Mouse (Mus musculus): ENCODE data around the gene Tldc1. TPM values are rescaled to one million over a fixed set of nuclear protein-coding genes. Genes with fewer than 3 reads are reported as not detected.

Tldc1 gene
- polyA plus RNA-seq, 1 experiment from 2014 or later, result 6.8 TPM

GRCm38 (mm10) chr8:119791804-119792704 is 13.8 kb upstream of the Tldc1 start:
- H3K9ac ChIP-seq (ENCODE audit: low read length), result peak overlapping the region; percentile 31; the same call in 1 of the 2 replicates
- peaks cover 25% of the 10 kb centered on the region for H3K4me1 ChIP-seq (ENCODE audit: control insufficient read depth, insufficient read depth, low read length)
- H3K36me3 ChIP-seq (ENCODE audit: control insufficient read depth, insufficient read depth, low read length), result no peaks in the 10 kb centered on the region
- no peaks in the 10 kb centered on the region for H3K9me3 ChIP-seq (ENCODE audit: control insufficient read depth, low read length)
- H3K4me2 ChIP-seq, result no peak overlapping the region
- H3K27me3 ChIP-seq (ENCODE audit: control insufficient read depth, insufficient read depth, low read length), result no peaks in the 10 kb centered on the region
- no peak overlapping the region for H3K4me3 ChIP-seq (ENCODE audit: low read depth, low read length)
- ATAC-seq (ENCODE audit: low FRiP score), result peak; percentile 81
- 7% methylated on average over 16 of the region's 16 CpGs for WGBS
- DNase-seq (ENCODE audit: low spot score, missing footprints), result peak; percentile 97
- peak overlapping the region; percentile 84 for H3K27ac ChIP-seq (ENCODE audit: low read depth, low read length)

GRCm38 (mm10) chr8:119789581-119789980 is 11.4 kb upstream of the Tldc1 start:
- H3K9ac ChIP-seq (ENCODE audit: low read length), result no peak overlapping the region
- DNase-seq (ENCODE audit: low spot score, missing footprints), result no peak
- WGBS, result 83% methylated on average over 7 of the region's 7 CpGs
- H3K4me1 ChIP-seq (ENCODE audit: control insufficient read depth, insufficient read depth, low read length), result peaks cover 34% of the 10 kb centered on the region
- no peaks in the 10 kb centered on the region for H3K27me3 ChIP-seq (ENCODE audit: control insufficient read depth, insufficient read depth, low read length)
- no peaks in the 10 kb centered on the region for H3K9me3 ChIP-seq (ENCODE audit: control insufficient read depth, low read length)
- no peaks in the 10 kb centered on the region for H3K36me3 ChIP-seq (ENCODE audit: control insufficient read depth, insufficient read depth, low read length)
- no peak overlapping the region for H3K4me2 ChIP-seq
- no peak overlapping the region for H3K4me3 ChIP-seq (ENCODE audit: low read depth, low read length)
- ATAC-seq (ENCODE audit: low FRiP score), result no peak
- no peak overlapping the region for H3K27ac ChIP-seq (ENCODE audit: low read depth, low read length)

GRCm38 (mm10) chr8:119788607-119789381 is 10.6 kb upstream of the Tldc1 start:
- Histone ChIP-seq H3K4me1 (ENCODE audit: control insufficient read depth, insufficient read depth, low read length) (peaks cover 36% of the 10 kb centered on the region), H3K9me3 (ENCODE audit: control insufficient read depth, low read length) (no peaks in the 10 kb centered on the region), H3K36me3 (ENCODE audit: control insufficient read depth, insufficient read depth, low read length) (no peaks in the 10 kb centered on the region), H3K4me3 (ENCODE audit: low read depth, low read length) (no peak overlapping the region), H3K9ac (ENCODE audit: low read length) (no peak overlapping the region), H3K27me3 (ENCODE audit: control insufficient read depth, insufficient read depth, low read length) (no peaks in the 10 kb centered on the region), H3K4me2 (no peak overlapping the region), H3K27ac (ENCODE audit: low read depth, low read length) (no peak overlapping the region)
- ATAC-seq (ENCODE audit: low FRiP score) (no peak), DNase-seq (ENCODE audit: low spot score, missing footprints) (no peak)
- 71% methylated on average over 9 of the region's 9 CpGs for WGBS

- Histone ChIP-seq H3K27me3 (ENCODE audit: control insufficient read depth, insufficient read depth, low read length) (no peaks in the 10 kb centered on the region), H3K4me3 (ENCODE audit: low read depth, low read length) (no peak overlapping the region), H3K36me3 (ENCODE audit: control insufficient read depth, insufficient read depth, low read length) (no peaks in the 10 kb centered on the region), H3K4me2 (no peak overlapping the region), H3K9me3 (ENCODE audit: control insufficient read depth, low read length) (no peaks in the 10 kb centered on the region), H3K9ac (ENCODE audit: low read length) (no peak overlapping the region), H3K4me1 (ENCODE audit: control insufficient read depth, insufficient read depth, low read length) (peaks cover 34% of the 10 kb centered on the region), H3K27ac (ENCODE audit: low read depth, low read length) (no peak overlapping the region; the same call in 1 of the 2 replicates)
- WGBS, result 58% methylated on average over 4 of the region's 4 CpGs
- ATAC-seq (ENCODE audit: low FRiP score) (no peak), DNase-seq (ENCODE audit: low spot score, missing footprints) (no peak)
Measured at GRCm38 (mm10) chr8:119787341-119787740, 9.1 kb upstream of the Tldc1 start.

- no peak overlapping the region for H3K9ac ChIP-seq (ENCODE audit: low read length)
- H3K4me2 ChIP-seq, result no peak overlapping the region
- no peak for ATAC-seq (ENCODE audit: low FRiP score)
- H3K27me3 ChIP-seq (ENCODE audit: control insufficient read depth, insufficient read depth, low read length), result no peaks in the 10 kb centered on the region
- DNase-seq (ENCODE audit: low spot score, missing footprints), result no peak
- no peaks in the 10 kb centered on the region for H3K9me3 ChIP-seq (ENCODE audit: control insufficient read depth, low read length)
- 79% methylated on average over 3 of the region's 3 CpGs for WGBS
- no peak overlapping the region for H3K4me3 ChIP-seq (ENCODE audit: low read depth, low read length)
- H3K27ac ChIP-seq (ENCODE audit: low read depth, low read length), result no peak overlapping the region
- no peaks in the 10 kb centered on the region for H3K36me3 ChIP-seq (ENCODE audit: control insufficient read depth, insufficient read depth, low read length)
- peaks cover 29% of the 10 kb centered on the region for H3K4me1 ChIP-seq (ENCODE audit: control insufficient read depth, insufficient read depth, low read length)
Measured at GRCm38 (mm10) chr8:119786871-119787270, 8.7 kb upstream of the Tldc1 start.

- no peak overlapping the region for H3K4me3 ChIP-seq (ENCODE audit: low read depth, low read length)
- no peaks in the 10 kb centered on the region for H3K9me3 ChIP-seq (ENCODE audit: control insufficient read depth, low read length)
- H3K4me1 ChIP-seq (ENCODE audit: control insufficient read depth, insufficient read depth, low read length), result peaks cover 20% of the 10 kb centered on the region
- H3K27me3 ChIP-seq (ENCODE audit: control insufficient read depth, insufficient read depth, low read length), result no peaks in the 10 kb centered on the region
- no peak overlapping the region for H3K9ac ChIP-seq (ENCODE audit: low read length)
- DNase-seq (ENCODE audit: low spot score, missing footprints) (no peak), ATAC-seq (ENCODE audit: low FRiP score) (peak; percentile 56; the same call in 1 of the 2 replicates)
- no peak overlapping the region; the same call in 1 of the 2 replicates for H3K27ac ChIP-seq (ENCODE audit: low read depth, low read length)
- H3K36me3 ChIP-seq (ENCODE audit: control insufficient read depth, insufficient read depth, low read length), result no peaks in the 10 kb centered on the region
- H3K4me2 ChIP-seq, result no peak overlapping the region
- WGBS, result 56% methylated on average over 18 of the region's 18 CpGs
Measured at GRCm38 (mm10) chr8:119785764-119786405, 7.7 kb upstream of the Tldc1 start.

- peaks cover 13% of the 10 kb centered on the region; the same call in 1 of the 2 replicates for H3K4me1 ChIP-seq (ENCODE audit: control insufficient read depth, insufficient read depth, low read length)
- H3K4me2 ChIP-seq, result no peak overlapping the region
- H3K4me3 ChIP-seq (ENCODE audit: low read depth, low read length), result no peak overlapping the region
- DNase-seq (ENCODE audit: low spot score, missing footprints) (no peak), ATAC-seq (ENCODE audit: low FRiP score) (no peak)
- H3K27ac ChIP-seq (ENCODE audit: low read depth, low read length), result no peak overlapping the region
- H3K9me3 ChIP-seq (ENCODE audit: control insufficient read depth, low read length), result no peaks in the 10 kb centered on the region
- H3K27me3 ChIP-seq (ENCODE audit: control insufficient read depth, insufficient read depth, low read length), result no peaks in the 10 kb centered on the region
- no peaks in the 10 kb centered on the region for H3K36me3 ChIP-seq (ENCODE audit: control insufficient read depth, insufficient read depth, low read length)
- H3K9ac ChIP-seq (ENCODE audit: low read length), result no peak overlapping the region
- 56% methylated on average over 7 of the region's 7 CpGs for WGBS
Measured at GRCm38 (mm10) chr8:119784676-119785075, 6.5 kb upstream of the Tldc1 start.

- H3K27ac ChIP-seq (ENCODE audit: low read depth, low read length), result no peak overlapping the region
- 42% methylated on average over 9 of the region's 9 CpGs for WGBS
- peak overlapping the region; percentile 12; the same call in 1 of the 2 replicates for H3K9ac ChIP-seq (ENCODE audit: low read length)
Measured at GRCm38 (mm10) chr8:119784141-119784574, 5.9 kb upstream of the Tldc1 start.

More at GRCm38 (mm10) chr8:119784141-119784574, 5.9 kb upstream of the Tldc1 start:
- Histone ChIP-seq H3K4me2 (no peak overlapping the region), H3K9me3 (ENCODE audit: control insufficient read depth, low read length) (no peaks in the 10 kb centered on the region), H3K4me3 (ENCODE audit: low read depth, low read length) (no peak overlapping the region), H3K27me3 (ENCODE audit: control insufficient read depth, insufficient read depth, low read length) (no peaks in the 10 kb centered on the region), H3K36me3 (ENCODE audit: control insufficient read depth, insufficient read depth, low read length) (no peaks in the 10 kb centered on the region), H3K4me1 (ENCODE audit: control insufficient read depth, insufficient read depth, low read length) (peaks cover 13% of the 10 kb centered on the region; the same call in 1 of the 2 replicates)
- DNase-seq (ENCODE audit: low spot score, missing footprints) (no peak), ATAC-seq (ENCODE audit: low FRiP score) (no peak)
